ENCODE assay signal across 9 mouse cellular contexts in the genomic region with DNA sequence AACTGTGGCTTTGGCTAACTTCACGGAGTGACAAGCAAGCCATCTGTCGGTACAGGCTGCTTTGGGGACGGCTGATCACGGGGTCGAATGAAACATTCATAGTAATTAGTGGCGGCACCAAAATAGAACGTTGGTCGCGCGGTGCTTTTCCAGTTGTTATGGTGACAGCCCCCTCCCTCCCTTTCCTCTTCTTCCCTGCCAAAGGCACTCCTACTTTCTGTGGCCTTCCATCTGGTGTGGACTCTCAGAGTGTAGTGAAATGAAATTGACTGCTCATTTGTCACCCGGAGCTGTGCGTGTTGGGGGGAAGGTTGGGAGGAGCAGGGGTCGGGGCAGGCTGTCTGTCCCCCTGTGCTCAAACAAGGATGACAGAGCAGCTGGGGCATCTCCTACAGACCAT.
DNase-seq lines count a peak whose midpoint lies in the region; ATAC-seq and TF ChIP-seq lines count a peak whose summit lies in the region.
"Had no signal": no experiment of that assay in that cellular context is flagged by ENCODE, and none has a peak within 500 bp of the region (broad histone marks: within the 10 kb centered on the region; RNA-seq: fewer than 3 reads in every experiment).

No protein-coding gene starts in this region.

- peak overlapping the region; percentile 6 for H3K4me2 ChIP-seq in hindbrain, embryonic 13.5 days

- no peak overlapping the region; the same call in 1 of the 2 replicates for H3K9ac ChIP-seq in hindbrain, embryonic 13.5 days

- no peak for TF ChIP-seq CTCF in gastrocnemius, adult 2 months (IDR thresholded peaks at IDR 0.05)

- no peaks in the 10 kb centered on the region for H3K36me3 ChIP-seq in hindbrain, embryonic 13.5 days

- no peaks in the 10 kb centered on the region for H3K27me3 ChIP-seq in hindbrain, embryonic 13.5 days
- H3K27me3 ChIP-seq: megakaryocyte, embryonic 14.5 days had no signal

- WGBS in hindbrain, embryonic 13.5 days = 11% methylated on average over 13 of the region's 13 CpGs

- 0 out of 2 replicates have a peak overlapping the region, but pooled peaks have one; percentile 1 for H3K27ac ChIP-seq in gastrocnemius, adult 2 months
- H3K27ac ChIP-seq in hindbrain, embryonic 13.5 days = peak overlapping the region; percentile 79

- ATAC-seq in frontal cortex, adult (ENCODE audit: low TSS enrichment) = peak; percentile 83
- peak; percentile 85 for ATAC-seq in hindbrain, embryonic 13.5 days (ENCODE audit: low FRiP score)

- no peak overlapping the region for H3K4me3 ChIP-seq in gastrocnemius, adult 2 months
- no peak overlapping the region for H3K4me3 ChIP-seq in hindbrain, embryonic 13.5 days
- H3K4me3 ChIP-seq: megakaryocyte, embryonic 14.5 days had no signal

- H3K4me1 ChIP-seq in hindbrain, embryonic 13.5 days (replicated peaks) = peaks cover 35% of the 10 kb centered on the region
- H3K4me1 ChIP-seq: megakaryocyte, embryonic 14.5 days had no signal

- intact Hi-C loops in gastrocnemius, adult 2 months (cut with DNase I) = no loop called here

- no peaks in the 10 kb centered on the region for H3K9me3 ChIP-seq in hindbrain, embryonic 13.5 days

- DNase-seq in gastrocnemius, adult 2 months = peak; percentile 23
- DNase-seq in gastrocnemius, adult 8-10 months (ENCODE audit: low spot score in 2 of 2) = no peak
- DNase-seq in left cerebral cortex, adult 11 months (ENCODE audit: low spot score) = peak; percentile 73
- DNase-seq in neural tube, embryonic 10.5 days (ENCODE audit: extremely low spot score, low spot score) = peak; percentile 32
- DNase-seq in thymus, postnatal 36 days = no peak
- no peak for DNase-seq in thymus, postnatal 10 days (ENCODE audit: low spot score in 2 of 2)

Comparison
In these comparisons a context has a peak if more than half of its experiments do, and no peak if none do; other contexts are left out.
1. DNase-seq: peak in gastrocnemius, adult 2 months (single experiment), left cerebral cortex, adult 11 months (single experiment) and neural tube, embryonic 10.5 days (single experiment); none in gastrocnemius, adult 8-10 months (0 of 2), thymus, postnatal 36 days (0 of 2) and thymus, postnatal 10 days (0 of 2).